Mouse (Mus musculus) erythroblast, embryonic 14.5 days (primary cell): Measurements from ENCODE around the gene Scn1a.

Experiments used
- GATA1 ChIP-seq: IDR thresholded peaks from 2 replicates; pipeline ENCODE4 v1.6.1; 2012; ENCODE audit warnings: low read length, inconsistent platforms, mixed read lengths
- TAL1 ChIP-seq: IDR thresholded peaks from 3 replicates; pipeline ENCODE4 v1.6.1; 2012; ENCODE audit warnings: low read length, inconsistent platforms, mixed read lengths

GRCm38 (mm10) chr2:66409740-66410290 is 30.8 kb downstream of the Scn1a start:
- TF ChIP-seq GATA1, result no peak
- no peak for TF ChIP-seq TAL1
